Mouse (Mus musculus) E14TG2a.4 (cell line): ENCODE results near the gene Pdzd2.

Source experiments
- H3K27me3 ChIP-seq: 2 replicates; pipeline ENCODE4 v1.6.1; 2014; ENCODE audit warnings: low read length, control low read depth; ENCODE audit not compliant: insufficient read depth
- H3K36me3 ChIP-seq: 2 replicates; pipeline ENCODE4 v1.6.1; 2014; ENCODE audit warnings: low read length, control low read depth; ENCODE audit not compliant: insufficient read depth
- H3K4me1 ChIP-seq: replicated peaks from 2 replicates; pipeline ENCODE4 v1.6.1; 2014; ENCODE audit warnings: low read depth, low read length, control low read depth
- H3K4me3 ChIP-seq: replicated peaks from 2 replicates; pipeline ENCODE4 v1.5.1; 2014; ENCODE audit warnings: mild to moderate bottlenecking, low read length
- H3K9me3 ChIP-seq: 2 replicates; pipeline ENCODE4 v1.6.1; 2014; ENCODE audit warnings: low read length, control low read depth
- CTCF ChIP-seq: conservative IDR thresholded peaks from 2 replicates; pipeline ENCODE4 v1.5.1; 2014; ENCODE audit warnings: low read length
- NANOG ChIP-seq: IDR thresholded peaks from 2 replicates; pipeline ENCODE4 v1.6.1; 2014; ENCODE audit warnings: borderline replicate concordance, low read length, mixed read lengths
- POU5F1 ChIP-seq: IDR thresholded peaks from 2 replicates; pipeline ENCODE4 v1.6.1; 2014; ENCODE audit warnings: low read length, borderline replicate concordance

Gene Pdzd2

DNA sequence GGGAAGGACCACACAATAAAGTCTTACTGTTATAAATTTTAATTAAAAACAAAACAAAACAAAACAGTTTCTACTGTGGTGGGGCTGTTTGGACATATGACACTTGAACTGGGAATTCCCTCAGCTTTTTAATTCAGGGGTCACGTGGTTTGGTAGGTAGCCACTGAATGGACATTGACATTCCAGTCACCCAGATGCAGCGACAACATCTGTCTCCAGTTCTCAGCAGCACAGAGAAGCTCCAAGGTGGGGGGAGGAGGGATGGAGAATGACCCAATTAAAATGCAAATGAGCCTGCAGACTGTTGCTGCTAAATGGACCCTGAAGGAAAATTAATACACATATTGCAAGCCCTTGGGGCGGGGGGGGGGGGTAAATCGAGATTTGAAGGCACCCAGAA, 233.6 kb downstream of the Pdzd2 start:
- Histone ChIP-seq H3K27me3 (no peaks in the 10 kb centered on the region), H3K4me3 (no peak overlapping the region), H3K4me1 (peaks cover 72% of the 10 kb centered on the region), H3K36me3 (no peaks in the 10 kb centered on the region), H3K9me3 (no peaks in the 10 kb centered on the region)
- TF ChIP-seq CTCF: no peak

- no peaks in the 10 kb centered on the region for H3K9me3 ChIP-seq
- H3K4me3 ChIP-seq: no peak overlapping the region
- H3K4me1 ChIP-seq: peaks cover 74% of the 10 kb centered on the region
- H3K27me3 ChIP-seq: no peaks in the 10 kb centered on the region
- TF ChIP-seq POU5F1 (no peak), CTCF (no peak), NANOG (no peak)
- no peaks in the 10 kb centered on the region for H3K36me3 ChIP-seq
These were observed 234.2 kb downstream of the Pdzd2 start for GRCm38 (mm10) chr15:12505556-12505955.

DNA sequence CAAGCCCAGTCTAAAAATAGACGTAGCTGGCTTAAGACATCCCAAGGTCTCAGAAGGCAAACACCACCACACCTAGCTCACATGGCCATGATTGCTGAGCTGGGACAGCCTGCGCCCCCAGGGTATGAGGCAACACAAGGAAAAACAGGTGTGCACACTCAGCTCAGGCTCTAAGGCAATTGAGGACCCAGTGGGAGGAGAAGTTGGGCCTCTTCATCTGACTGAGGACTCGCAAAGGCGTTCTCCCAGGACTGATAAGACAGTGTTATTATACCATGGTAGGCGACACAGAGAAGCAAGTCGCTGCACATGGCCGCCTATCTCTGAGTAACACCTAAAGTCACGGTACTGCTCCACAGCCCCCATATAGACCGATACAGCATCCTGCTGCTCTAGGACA, 235.8 kb downstream of the Pdzd2 start:
- TF ChIP-seq CTCF (no peak), POU5F1 (no peak), NANOG (no peak)
- Histone ChIP-seq H3K4me3 (no peak overlapping the region), H3K36me3 (no peaks in the 10 kb centered on the region), H3K9me3 (no peaks in the 10 kb centered on the region), H3K4me1 (peaks cover 80% of the 10 kb centered on the region), H3K27me3 (no peaks in the 10 kb centered on the region)

GRCm38 (mm10) chr15:12501924-12502548, 237.7 kb downstream of the Pdzd2 start:
- H3K4me3 ChIP-seq: no peak overlapping the region
- H3K4me1 ChIP-seq: peaks cover 65% of the 10 kb centered on the region
- no peaks in the 10 kb centered on the region for H3K9me3 ChIP-seq
- H3K27me3 ChIP-seq: 0 out of 2 replicates have a peak, but pooled peaks cover 2% of the 10 kb centered on the region
- no peaks in the 10 kb centered on the region for H3K36me3 ChIP-seq
- TF ChIP-seq POU5F1: no peak
- no peak for TF ChIP-seq CTCF
- TF ChIP-seq NANOG: no peak

GRCm38 (mm10) chr15:12500674-12501073, 239.1 kb downstream of the Pdzd2 start:
- H3K9me3 ChIP-seq: no peaks in the 10 kb centered on the region
- no peak for TF ChIP-seq NANOG
- TF ChIP-seq CTCF: no peak
- no peak for TF ChIP-seq POU5F1
- peaks cover 51% of the 10 kb centered on the region for H3K4me1 ChIP-seq
- no peaks in the 10 kb centered on the region for H3K36me3 ChIP-seq
- 0 out of 2 replicates have a peak, but pooled peaks cover 2% of the 10 kb centered on the region for H3K27me3 ChIP-seq
- H3K4me3 ChIP-seq: no peak overlapping the region

DNA sequence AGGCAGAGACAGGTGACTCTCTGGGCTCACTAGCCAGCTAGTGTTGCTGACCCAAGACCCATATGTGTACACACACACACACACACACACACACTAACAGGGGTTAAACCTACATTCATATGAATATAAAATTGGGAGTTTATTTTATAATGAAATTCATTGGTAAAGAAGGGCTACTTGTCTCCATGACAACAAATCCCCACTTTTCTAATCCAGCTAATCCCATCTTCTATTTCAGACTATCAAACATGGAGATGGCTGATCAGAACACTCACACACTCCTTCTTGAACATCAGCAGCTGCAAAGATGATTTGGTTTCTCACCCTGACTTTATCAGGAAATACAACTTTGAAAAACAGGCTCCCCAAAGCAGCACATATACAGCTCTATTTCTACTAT, 245.6 kb downstream of the Pdzd2 start:
- H3K4me1 ChIP-seq: peaks cover 39% of the 10 kb centered on the region
- no peak overlapping the region for H3K4me3 ChIP-seq
- H3K27me3 ChIP-seq: 0 out of 2 replicates have a peak, but pooled peaks cover 2% of the 10 kb centered on the region
- no peaks in the 10 kb centered on the region for H3K36me3 ChIP-seq
- no peaks in the 10 kb centered on the region for H3K9me3 ChIP-seq
- TF ChIP-seq CTCF (no peak), NANOG (no peak), POU5F1 (no peak)

DNA sequence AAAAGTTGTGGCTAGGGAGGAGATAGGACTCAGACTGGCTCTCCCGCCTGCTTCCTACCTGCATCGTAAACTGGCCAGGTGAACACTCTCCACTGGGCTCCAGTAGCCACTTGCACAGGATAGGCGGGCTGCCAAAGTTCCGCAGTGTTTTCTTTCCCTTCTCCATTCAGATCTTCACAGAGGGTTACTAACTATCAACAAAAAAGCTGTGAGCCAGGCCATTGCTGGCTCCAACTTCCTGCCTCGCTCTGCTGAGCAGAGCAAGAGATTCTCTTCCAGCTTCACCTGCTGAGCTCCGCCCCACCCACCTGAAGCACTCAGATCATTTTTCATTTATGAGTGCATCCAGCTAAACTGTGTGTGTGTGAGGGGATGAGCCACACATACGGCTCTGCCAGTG, 246.5 kb downstream of the Pdzd2 start:
- no peaks in the 10 kb centered on the region for H3K36me3 ChIP-seq
- TF ChIP-seq CTCF (no peak), NANOG (no peak), POU5F1 (no peak)
- 0 out of 2 replicates have a peak, but pooled peaks cover 2% of the 10 kb centered on the region for H3K27me3 ChIP-seq

DNA sequence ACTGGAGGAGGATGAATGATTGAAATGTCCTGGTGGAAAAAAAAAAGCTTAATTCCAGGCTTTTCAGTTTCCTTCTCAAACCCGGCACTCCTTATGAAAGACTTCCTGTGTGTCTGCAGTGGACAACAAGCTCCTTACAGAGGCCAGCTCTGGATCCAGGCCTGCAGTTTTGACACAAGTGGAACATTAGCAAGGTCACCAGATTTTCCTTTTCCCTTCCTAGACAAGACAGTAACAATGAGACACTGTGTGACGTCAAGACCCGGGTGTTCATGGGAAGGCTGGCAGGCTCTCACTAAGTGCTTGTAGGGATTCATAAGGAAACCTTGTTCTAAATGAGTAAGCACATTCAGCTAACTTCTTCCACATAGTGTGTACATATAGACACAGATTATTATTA, 248.8 kb downstream of the Pdzd2 start:
- Histone ChIP-seq H3K27me3 (no peaks in the 10 kb centered on the region), H3K36me3 (no peaks in the 10 kb centered on the region), H3K4me1 (peaks cover 43% of the 10 kb centered on the region), H3K9me3 (no peaks in the 10 kb centered on the region), H3K4me3 (peak overlapping the region; percentile 52; the same call in 1 of the 2 replicates)
- no peak for TF ChIP-seq POU5F1
- TF ChIP-seq NANOG: no peak
- no peak for TF ChIP-seq CTCF

More for the DNA sequence above, 246.5 kb downstream of the Pdzd2 start:
- Histone ChIP-seq H3K4me1 (peaks cover 39% of the 10 kb centered on the region), H3K9me3 (no peaks in the 10 kb centered on the region), H3K4me3 (no peak overlapping the region; the same call in 1 of the 2 replicates)

GRCm38 (mm10) chr15:12490527-12490926, 249.2 kb downstream of the Pdzd2 start:
- TF ChIP-seq POU5F1 (no peak), CTCF (no peak), NANOG (no peak)
- Histone ChIP-seq H3K36me3 (no peaks in the 10 kb centered on the region), H3K27me3 (no peaks in the 10 kb centered on the region), H3K4me1 (peaks cover 43% of the 10 kb centered on the region), H3K9me3 (no peaks in the 10 kb centered on the region), H3K4me3 (peak overlapping the region; percentile 52)
